9 mouse cellular contexts compared by ENCODE assay signal in the genomic region with DNA sequence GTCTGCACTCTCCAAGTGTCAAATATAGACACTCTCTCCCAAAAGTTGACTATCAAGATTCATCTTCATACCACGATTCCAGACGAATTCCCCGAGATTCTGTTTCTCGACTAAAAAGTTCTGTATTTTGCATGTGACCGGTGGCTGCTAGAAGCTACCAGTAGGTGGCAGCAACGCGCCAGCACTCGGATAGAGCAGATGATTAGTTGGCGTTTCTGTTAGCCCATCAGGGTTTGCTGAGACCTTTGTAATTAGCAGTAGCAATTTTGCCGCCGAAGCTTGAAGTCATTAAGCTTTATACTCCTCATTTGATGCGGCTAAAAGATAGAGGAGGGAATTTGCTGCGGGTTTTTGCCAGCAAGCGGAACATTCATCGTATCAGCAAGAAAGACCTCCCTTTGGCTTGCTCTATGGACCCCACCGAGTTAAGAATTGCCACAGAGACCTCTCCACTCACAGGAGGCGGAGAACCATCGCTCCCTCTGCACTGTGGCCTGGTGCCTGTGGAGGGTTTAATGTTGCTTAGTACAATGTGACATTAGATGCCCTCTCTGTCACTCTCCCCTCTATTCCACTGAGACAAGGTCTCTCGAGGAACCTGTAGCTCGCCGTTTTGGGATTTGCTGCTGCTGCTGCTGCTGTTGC. TPM values are rescaled to one million over a fixed set of nuclear protein-coding genes. Genes with fewer than 3 reads are reported as not detected.
DNase-seq lines count a peak whose midpoint lies in the region; ATAC-seq and TF ChIP-seq lines count a peak whose summit lies in the region.
"Had no signal": no experiment of that assay in that cellular context is flagged by ENCODE, and none has a peak within 500 bp of the region (broad histone marks: within the 10 kb centered on the region; RNA-seq: fewer than 3 reads in every experiment).

No protein-coding gene starts in this region.

- no peak for TF ChIP-seq POLR2A in ES-Bruce4 (IDR thresholded peaks at IDR 0.05; ENCODE audit: insufficient read depth, low read length)

- H3K4me3 ChIP-seq in ES-Bruce4 (ENCODE audit: low read depth, low read length): no peak overlapping the region
- no peak overlapping the region for H3K4me3 ChIP-seq in embryonic facial prominence, embryonic 11.5 days (ENCODE audit: low read depth, low read length)
- H3K4me3 ChIP-seq in lung, postnatal 0 days (ENCODE audit: low read depth, low read length): no peak overlapping the region
- H3K4me3 ChIP-seq: lung, embryonic 15.5 days had no signal

- H3K27ac ChIP-seq in ES-Bruce4 (ENCODE audit: insufficient read depth, low read length): no peak overlapping the region
- no peak overlapping the region for H3K27ac ChIP-seq in embryonic facial prominence, embryonic 11.5 days (replicated peaks; ENCODE audit: low read depth, low read length)
- no peak overlapping the region for H3K27ac ChIP-seq in lung, postnatal 0 days (ENCODE audit: low read length)
- H3K27ac ChIP-seq: lung, embryonic 15.5 days had no signal

- no peaks in the 10 kb centered on the region; the same call in 1 of the 2 replicates for H3K27me3 ChIP-seq in ES-Bruce4 (ENCODE audit: control insufficient read depth, insufficient read depth, low read length, poor library complexity, severe bottlenecking)
- no peaks in the 10 kb centered on the region for H3K27me3 ChIP-seq in embryonic facial prominence, embryonic 11.5 days (ENCODE audit: control insufficient read depth, insufficient read depth, low read length)
- H3K27me3 ChIP-seq in lung, postnatal 0 days (replicated peaks; ENCODE audit: insufficient read depth, low read length): no peaks in the 10 kb centered on the region

- ATAC-seq in embryonic facial prominence, embryonic 11.5 days (replicated peaks; ENCODE audit: insufficient number of reproducible peaks, low FRiP score, low TSS enrichment, low read depth): no peak
- ATAC-seq in lung, postnatal 0 days: no peak

- intact Hi-C loops in heart, postnatal 10 days (cut with DNase I): loop anchor here (1.0 to 2.0 kb wide), 3 partner anchors 74 to 126 kb away; partner anchors contain the start of gene Dnmbp

- no peaks in the 10 kb centered on the region for H3K9me3 ChIP-seq in ES-Bruce4 (replicated peaks; ENCODE audit: control insufficient read depth, insufficient read depth, low read length, poor library complexity, severe bottlenecking)
- H3K9me3 ChIP-seq in embryonic facial prominence, embryonic 11.5 days (replicated peaks; ENCODE audit: control insufficient read depth, low read length): no peaks in the 10 kb centered on the region
- no peaks in the 10 kb centered on the region for H3K9me3 ChIP-seq in lung, postnatal 0 days (ENCODE audit: low read length)
- H3K9me3 ChIP-seq: lung, embryonic 15.5 days had no signal

- no peak overlapping the region for H3K9ac ChIP-seq in ES-Bruce4 (ENCODE audit: low read depth, poor library complexity, severe bottlenecking)
- no peak overlapping the region for H3K9ac ChIP-seq in embryonic facial prominence, embryonic 11.5 days (replicated peaks; ENCODE audit: low read length)
- no peak overlapping the region for H3K9ac ChIP-seq in lung, postnatal 0 days (replicated peaks; ENCODE audit: low read depth)
- H3K9ac ChIP-seq: lung, embryonic 15.5 days had no signal

- peak; percentile 74 to 81 for DNase-seq in adrenal gland, postnatal 36 days
- DNase-seq in embryonic facial prominence, embryonic 11.5 days (ENCODE audit: low spot score): peak; percentile 80
- peak; percentile 75 to 84 for DNase-seq in heart, postnatal 10 days
- peak; percentile 38 to 77 for DNase-seq in layer of hippocampus, adult 8-10 months (ENCODE audit: low spot score in 2 of 2)
- peak; percentile 73 for DNase-seq in lung, postnatal 0 days (ENCODE audit: low spot score)
- peak; percentile 36 for DNase-seq in retina, adult 2 months (ENCODE audit: low read depth, low spot score)
- peak; percentile 85 for DNase-seq in thymus, postnatal 4 days

- peak; percentile 94 for TF ChIP-seq CTCF in ES-Bruce4 (IDR thresholded peaks at IDR 0.05; ENCODE audit: low read depth, low read length)
- peak; percentile 96 for TF ChIP-seq CTCF in lung, postnatal 0 days (IDR thresholded peaks at IDR 0.05)

- 35% methylated on average over 21 of the region's 21 CpGs for WGBS in embryonic facial prominence, embryonic 11.5 days
- WGBS in lung, postnatal 0 days: 27% methylated on average over 21 of the region's 21 CpGs

- no peaks in the 10 kb centered on the region for H3K4me1 ChIP-seq in ES-Bruce4 (ENCODE audit: control insufficient read depth, insufficient read depth, low read length)
- no peaks in the 10 kb centered on the region for H3K4me1 ChIP-seq in embryonic facial prominence, embryonic 11.5 days (ENCODE audit: control insufficient read depth, insufficient read depth, low read length)
- no peaks in the 10 kb centered on the region for H3K4me1 ChIP-seq in lung, postnatal 0 days (ENCODE audit: insufficient read depth, low read depth, low read length)
- H3K4me1 ChIP-seq: lung, embryonic 15.5 days had no signal

- H3K36me3 ChIP-seq in ES-Bruce4 (ENCODE audit: control insufficient read depth, insufficient read depth, low read length, poor library complexity, severe bottlenecking): no peaks in the 10 kb centered on the region
- no peaks in the 10 kb centered on the region for H3K36me3 ChIP-seq in embryonic facial prominence, embryonic 11.5 days (replicated peaks; ENCODE audit: control insufficient read depth, insufficient read depth, low read depth, low read length)
- H3K36me3 ChIP-seq in lung, postnatal 0 days (ENCODE audit: insufficient read depth, low read length): no peaks in the 10 kb centered on the region
- H3K36me3 ChIP-seq: lung, embryonic 15.5 days had no signal

- no peak overlapping the region for H3K4me2 ChIP-seq in embryonic facial prominence, embryonic 11.5 days (ENCODE audit: low read depth, low read length)
- no peak overlapping the region for H3K4me2 ChIP-seq in lung, postnatal 0 days (replicated peaks; ENCODE audit: low read depth, low read length)
- H3K4me2 ChIP-seq: lung, embryonic 15.5 days had no signal

- no peak for TF ChIP-seq EP300 in ES-Bruce4 (IDR thresholded peaks at IDR 0.05; ENCODE audit: insufficient read depth, low read depth, low read length)
- TF ChIP-seq EP300 in lung, postnatal 0 days (IDR thresholded peaks at IDR 0.05): no peak

RNA-seq across cellular contexts. Expression of gene Abcc2, which starts 50.6 kb away (rescaled TPM):
- not detected in 2 replicates for polyA plus RNA-seq in ES-Bruce4 (2011; ENCODE audit: insufficient read depth, insufficient read length, low read depth, missing spikeins)
- total RNA-seq in adrenal gland, postnatal 36 days (2021): under 1 TPM; 0.10 to 0.30 TPM
- polyA plus RNA-seq in embryonic facial prominence, embryonic 11.5 days (2014; fragmentation: Nextera tagmentation; extraction: Ambion mirVana): 0.03 and 0.11 TPM in 2 replicates
- not detected for total RNA-seq in heart, postnatal 10 days (2021)
- total RNA-seq in layer of hippocampus, adult 8-10 months (2022): under 1 TPM in 2 of 4 experiments, not detected in 2; 0.06 to 0.33 TPM
- 0.02 TPM in 1 of 2 replicates, not detected in the other for polyA plus RNA-seq in lung, postnatal 0 days (2015; fragmentation: Nextera tagmentation; extraction: Ambion mirVana)
